Mouse (Mus musculus) lung, postnatal 0 days (tissue): ENCODE measurements around the gene Cacna1g. TPM values are rescaled to one million over a fixed set of nuclear protein-coding genes. Genes with fewer than 3 reads are reported as not detected.

Experiments used
- ATAC-seq: fragments of 200-750 bp; cut with Nextera tagmentation; 2 replicates; pipeline ENCODE4 v1.8.0; 2017; ENCODE audit warnings: moderate library complexity
- DNase-seq: peaks from one replicate; pipeline ENCODE4 v3.0.0-alpha.2; 2016; ENCODE audit warnings: low spot score
- H3K27ac ChIP-seq: fragments of 300-500 bp; sonication (generic); 2 replicates; pipeline ENCODE4 v1.5.1; 2014; ENCODE audit warnings: antibody characterized with exemption, mild to moderate bottlenecking, low read length, mixed read lengths
- H3K27me3 ChIP-seq: fragments of 300-500 bp; sonication (generic); replicated peaks from 2 replicates; pipeline ENCODE4 v1.6.1; 2014; ENCODE audit warnings: low read length, mixed read lengths; ENCODE audit not compliant: insufficient read depth
- H3K36me3 ChIP-seq: fragments of 300-500 bp; sonication (generic); 2 replicates; pipeline ENCODE4 v1.6.1; 2014; ENCODE audit warnings: low read length, mixed read lengths; ENCODE audit not compliant: insufficient read depth
- H3K4me1 ChIP-seq: fragments of 300-500 bp; sonication (generic); 2 replicates; pipeline ENCODE4 v1.6.1; 2014; ENCODE audit warnings: antibody characterized with exemption, low read depth, low read length, mixed read lengths; ENCODE audit not compliant: insufficient read depth
- H3K4me2 ChIP-seq: fragments of 300-500 bp; sonication (generic); replicated peaks from 2 replicates; pipeline ENCODE4 v1.6.1; 2014; ENCODE audit warnings: low read depth, mild to moderate bottlenecking, low read length, moderate library complexity, mixed read lengths
- H3K4me3 ChIP-seq: fragments of 300-500 bp; sonication (generic); 2 replicates; pipeline ENCODE4 v1.5.1; 2014; ENCODE audit warnings: low read depth, low read length
- H3K9ac ChIP-seq: fragments of 300-500 bp; sonication (generic); replicated peaks from 2 replicates; pipeline ENCODE4 v1.6.1; 2014; ENCODE audit warnings: low read depth, mild to moderate bottlenecking
- H3K9me3 ChIP-seq: fragments of 300-500 bp; sonication (generic); 2 replicates; pipeline ENCODE4 v1.6.1; 2016; ENCODE audit warnings: low read length, mixed read lengths
- CTCF ChIP-seq: IDR thresholded peaks from 2 replicates; pipeline ENCODE4 v1.5.1; 2016; ENCODE audit warnings: antibody characterized with exemption, mild to moderate bottlenecking
- EP300 ChIP-seq: IDR thresholded peaks from 2 replicates; pipeline ENCODE4 v1.6.1; 2016; ENCODE audit warnings: antibody characterized with exemption, mild to moderate bottlenecking, control low read depth
- WGBS: fragments of 180-500 bp; shearing (Covaris S2); extraction: QIAGEN DNeasy Blood & Tissue Kit; methylation state at CpG from one replicate; pipeline ENCODE4 v1.1.7; 2014; 5-methylcytosine and 5-hydroxymethylcytosine counted together
- polyA plus RNA-seq: library from polyadenylated mRNA; unstranded; fragments of >200 nt; fragmentation: Nextera tagmentation; extraction: Ambion mirVana; gene quantifications from 2 replicates; pipeline ENCODE4 v1.2.1, GENCODE M21; 2015

Cacna1g gene
- polyA plus RNA-seq, 1 experiment from 2014 or later: 1.4 TPM

DNA sequence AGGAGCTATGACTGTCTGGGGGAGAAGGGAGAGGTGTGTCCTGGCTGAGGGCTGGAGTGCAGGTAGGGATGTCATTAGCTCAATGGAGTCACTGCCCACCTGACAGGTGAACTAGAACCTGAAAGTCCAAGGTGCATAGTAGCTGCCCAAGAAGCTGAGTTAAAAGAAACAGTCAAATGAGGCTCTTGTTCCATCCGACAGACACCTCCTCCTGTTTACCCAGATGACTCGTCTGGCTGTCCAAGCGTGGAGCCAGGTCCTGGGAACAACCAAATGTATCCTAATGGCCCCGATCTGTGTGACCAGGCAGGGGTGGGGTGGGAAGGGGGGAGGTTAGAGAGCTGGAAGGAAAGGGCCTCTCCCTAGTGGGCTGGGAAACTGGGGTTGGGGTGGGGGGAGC is 28.7 kb downstream of the Cacna1g start:
- Histone ChIP-seq H3K27me3 (no peaks in the 10 kb centered on the region), H3K36me3 (no peaks in the 10 kb centered on the region), H3K4me1 (no peaks in the 10 kb centered on the region; the same call in 1 of the 2 replicates), H3K9me3 (no peaks in the 10 kb centered on the region), H3K4me3 (no peak overlapping the region), H3K27ac (no peak overlapping the region), H3K9ac (no peak overlapping the region), H3K4me2 (no peak overlapping the region)
- TF ChIP-seq CTCF (no peak), EP300 (no peak)
- ATAC-seq: no peak
- WGBS: 38% methylated on average over 4 of the region's 4 CpGs
- DNase-seq: no peak

DNA sequence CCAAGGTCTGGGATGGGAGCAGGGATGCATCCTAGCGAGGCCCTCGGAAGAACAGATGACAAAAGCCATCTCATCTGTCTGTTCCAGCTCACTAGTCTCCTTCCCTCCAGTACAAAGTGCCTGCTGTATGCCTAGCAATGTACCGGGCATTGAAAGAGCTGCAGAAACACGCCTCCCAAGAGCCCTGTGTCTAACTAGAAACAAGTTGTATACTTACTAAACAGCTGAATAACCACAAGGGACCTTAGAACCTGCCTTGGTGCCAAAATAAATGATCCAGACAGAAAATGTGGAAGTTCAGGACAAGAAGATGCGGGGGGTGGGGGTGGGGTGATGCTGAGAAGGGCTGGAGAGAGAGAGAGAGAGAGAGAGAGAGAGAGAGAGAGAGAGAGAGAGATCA is 29.2 kb downstream of the Cacna1g start:
- no peak overlapping the region for H3K9ac ChIP-seq
- DNase-seq (no peak), ATAC-seq (no peak)
- H3K4me3 ChIP-seq: no peak overlapping the region
- no peaks in the 10 kb centered on the region for H3K27me3 ChIP-seq
- H3K27ac ChIP-seq: no peak overlapping the region
- no peaks in the 10 kb centered on the region for H3K9me3 ChIP-seq
- no peaks in the 10 kb centered on the region for H3K4me1 ChIP-seq
- TF ChIP-seq EP300: no peak
- no peak for TF ChIP-seq CTCF
- WGBS: 75% methylated on average over 5 of the region's 5 CpGs
- no peaks in the 10 kb centered on the region for H3K36me3 ChIP-seq
- no peak overlapping the region for H3K4me2 ChIP-seq

DNA sequence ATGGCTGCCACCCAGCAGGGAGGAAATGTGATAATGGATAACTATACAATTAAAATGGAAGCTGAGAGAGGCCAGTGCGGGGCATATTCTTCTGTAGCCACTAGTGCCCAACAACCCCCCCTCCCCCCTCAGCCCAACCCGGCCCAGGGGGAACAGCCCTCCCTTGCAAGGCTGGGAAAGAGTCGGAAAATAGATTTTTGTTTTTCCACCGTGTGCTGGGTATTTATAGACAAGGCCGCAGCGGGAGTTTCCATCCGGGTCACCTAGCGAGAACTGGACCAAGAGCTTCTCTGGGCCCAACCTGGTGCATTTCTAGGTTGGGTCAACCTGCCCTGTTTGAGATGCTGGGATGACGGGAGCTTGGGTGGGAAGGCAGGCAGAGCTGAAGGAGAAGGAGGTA is 32.2 kb downstream of the Cacna1g start:
- DNase-seq: no peak
- Histone ChIP-seq H3K4me3 (no peak overlapping the region), H3K4me1 (no peaks in the 10 kb centered on the region), H3K9me3 (no peaks in the 10 kb centered on the region), H3K27me3 (no peaks in the 10 kb centered on the region), H3K27ac (no peak overlapping the region), H3K4me2 (no peak overlapping the region), H3K9ac (no peak overlapping the region), H3K36me3 (no peaks in the 10 kb centered on the region)
- TF ChIP-seq CTCF: no peak
- TF ChIP-seq EP300: no peak
- ATAC-seq: no peak
- 65% methylated on average over 9 of the region's 9 CpGs for WGBS

DNA sequence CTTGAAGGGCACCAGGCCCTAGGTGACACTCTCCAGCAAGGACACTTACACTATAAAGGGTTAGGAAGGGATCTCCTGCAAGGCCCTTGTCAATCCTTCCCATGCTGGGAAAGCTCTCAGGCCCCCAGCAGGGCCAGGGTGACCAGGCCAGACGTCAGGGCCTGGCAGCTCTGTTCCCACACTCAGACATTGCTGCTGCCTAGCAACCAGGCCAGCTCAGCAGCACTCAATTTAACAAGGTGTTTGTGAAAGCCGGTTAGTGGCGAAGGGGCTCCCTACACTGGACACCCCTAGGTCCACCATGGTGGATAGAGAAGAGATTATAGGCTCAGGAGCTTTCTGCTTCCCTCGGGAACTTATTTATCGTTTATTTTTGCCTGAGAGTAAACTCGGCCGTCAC is 32.9 kb downstream of the Cacna1g start:
- 0 out of 2 replicates have a peak, but pooled peaks have one; percentile 12 for ATAC-seq
- no peak overlapping the region for H3K4me3 ChIP-seq
- DNase-seq: peak; percentile 21
- no peak for TF ChIP-seq CTCF
- TF ChIP-seq EP300: no peak
- no peak overlapping the region for H3K9ac ChIP-seq
- H3K9me3 ChIP-seq: no peaks in the 10 kb centered on the region
- H3K36me3 ChIP-seq: no peaks in the 10 kb centered on the region
- no peaks in the 10 kb centered on the region for H3K27me3 ChIP-seq
- no peak overlapping the region for H3K4me2 ChIP-seq
- no peak overlapping the region for H3K27ac ChIP-seq
- H3K4me1 ChIP-seq: no peaks in the 10 kb centered on the region
- 34% methylated on average over 7 of the region's 7 CpGs for WGBS

DNA sequence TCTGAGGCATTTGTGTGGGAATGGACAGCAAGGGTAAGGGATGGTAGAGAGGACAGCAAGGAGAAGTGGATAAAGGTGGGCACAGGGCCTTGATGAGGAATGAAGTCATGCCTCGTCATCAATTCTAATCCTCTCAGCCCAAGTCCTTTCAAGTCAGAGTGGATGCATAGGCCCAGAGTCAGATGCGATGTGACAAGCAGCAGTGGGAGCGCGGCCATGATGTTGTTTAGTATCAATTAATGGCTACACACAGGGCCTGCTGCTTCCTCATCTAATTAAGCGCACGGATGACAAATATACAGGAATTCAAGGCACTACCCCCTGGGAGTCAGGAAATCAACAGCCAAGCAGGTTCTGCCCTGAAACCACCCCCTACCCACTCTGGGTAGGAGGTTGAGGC is 33.6 kb downstream of the Cacna1g start:
- H3K4me2 ChIP-seq: no peak overlapping the region
- no peak overlapping the region for H3K27ac ChIP-seq
- no peaks in the 10 kb centered on the region for H3K9me3 ChIP-seq
- no peaks in the 10 kb centered on the region for H3K36me3 ChIP-seq
- ATAC-seq (no peak), DNase-seq (no peak)
- no peaks in the 10 kb centered on the region for H3K27me3 ChIP-seq
- no peak overlapping the region for H3K9ac ChIP-seq
- 94% methylated on average over 6 of the region's 6 CpGs for WGBS
- no peaks in the 10 kb centered on the region for H3K4me1 ChIP-seq
- TF ChIP-seq EP300 (no peak), CTCF (no peak)
- H3K4me3 ChIP-seq: no peak overlapping the region

DNA sequence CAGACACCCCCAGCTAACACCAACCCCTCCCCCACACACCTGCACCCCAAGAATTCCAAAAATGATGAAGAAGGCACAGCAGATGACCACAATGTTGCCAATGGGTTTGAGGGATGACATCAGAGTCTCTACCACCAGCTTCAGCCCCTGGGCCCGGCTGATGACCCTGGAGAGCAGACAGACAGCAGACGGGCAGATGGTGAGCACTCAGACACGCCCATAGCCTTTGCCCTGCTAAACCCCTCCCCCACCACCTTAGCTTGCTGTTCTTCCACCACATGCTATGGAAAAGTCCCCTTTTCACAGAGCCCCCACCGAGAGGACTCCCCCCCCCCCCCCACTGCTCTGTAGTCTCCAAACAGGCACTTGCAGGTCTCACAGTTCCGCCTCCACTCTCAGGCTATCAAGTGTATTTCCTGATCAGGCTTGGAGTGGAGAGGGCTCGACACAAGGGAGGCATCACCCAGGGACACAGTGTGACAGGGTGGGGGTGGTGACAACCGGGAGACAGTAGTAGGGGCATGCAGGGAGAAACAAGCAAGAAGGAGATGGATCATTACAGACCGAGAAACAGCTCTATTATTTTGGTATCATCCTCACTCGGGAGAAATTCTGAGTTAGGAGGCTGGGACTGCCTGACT is 44.9 kb downstream of the Cacna1g start:
- H3K9ac ChIP-seq: no peak overlapping the region
- H3K4me2 ChIP-seq: no peak overlapping the region
- no peak overlapping the region for H3K4me3 ChIP-seq
- TF ChIP-seq CTCF (no peak), EP300 (no peak)
- no peaks in the 10 kb centered on the region for H3K9me3 ChIP-seq
- ATAC-seq: 0 out of 2 replicates have a peak, but pooled peaks have one; percentile 13
- no peak overlapping the region for H3K27ac ChIP-seq
- 27% methylated on average over 9 of the region's 9 CpGs for WGBS
- H3K4me1 ChIP-seq: peaks cover 9% of the 10 kb centered on the region
- H3K36me3 ChIP-seq: no peaks in the 10 kb centered on the region
- peaks cover 7% of the 10 kb centered on the region for H3K27me3 ChIP-seq
- no peak for DNase-seq
